Mouse (Mus musculus) B cell, adult 2 months (primary cell): ENCODE measurements at regions not wholly inside any gene's neighbourhood (a gene's known extent, or its start where the extent isn't known, plus 50 kb on each side); places are given as distances from the start of the nearest gene placed in this dataset.

ENCODE experiments used
- DNase-seq, 2 experiments: peaks; one replicate each; pipeline ENCODE4 v3.0.0; 2022

- DNase-seq = no peak
Observed at GRCm38 (mm10) chr1:73188796-73189195, 173.1 kb upstream of the Tnp1 start.

GRCm38 (mm10) chr1:73184477-73184876, 168.8 kb upstream of the Tnp1 start:
- no peak for DNase-seq

- DNase-seq = no peak
Observed at GRCm38 (mm10) chr1:73178810-73179209, 163.1 kb upstream of the Tnp1 start.

- no peak for DNase-seq
Observed at GRCm38 (mm10) chr1:73177076-73177475, 161.4 kb upstream of the Tnp1 start.

GRCm38 (mm10) chr1:73170668-73171008, 154.9 kb upstream of the Tnp1 start:
- no peak for DNase-seq

- no peak for DNase-seq
Observed at GRCm38 (mm10) chr1:73169929-73170667, 154.4 kb upstream of the Tnp1 start.

- DNase-seq = no peak
Observed at GRCm38 (mm10) chr1:73169077-73169869, 153.6 kb upstream of the Tnp1 start.

- no peak for DNase-seq
Observed at GRCm38 (mm10) chr1:73160199-73160598, 144.5 kb upstream of the Tnp1 start.

GRCm38 (mm10) chr1:73159405-73159976, 143.8 kb upstream of the Tnp1 start:
- DNase-seq = no peak

GRCm38 (mm10) chr1:73153438-73154097, 137.9 kb upstream of the Tnp1 start:
- no peak for DNase-seq

- no peak for DNase-seq
Observed at GRCm38 (mm10) chr1:73149926-73150325, 134.2 kb upstream of the Tnp1 start.

GRCm38 (mm10) chr1:73142845-73143244, 127.1 kb upstream of the Tnp1 start:
- no peak for DNase-seq

- DNase-seq = no peak
Observed at GRCm38 (mm10) chr1:73140557-73141345, 125.0 kb upstream of the Tnp1 start.

- no peak for DNase-seq
Observed at GRCm38 (mm10) chr1:73130215-73130861, 114.6 kb upstream of the Tnp1 start.

- no peak for DNase-seq
Observed at GRCm38 (mm10) chr1:73123012-73123411, 107.3 kb upstream of the Tnp1 start.

GRCm38 (mm10) chr1:73118661-73119060, 103.0 kb upstream of the Tnp1 start:
- no peak for DNase-seq

GRCm38 (mm10) chr1:73116526-73116925, 100.8 kb upstream of the Tnp1 start:
- DNase-seq = no peak

GRCm38 (mm10) chr1:73115854-73116253, 100.1 kb upstream of the Tnp1 start:
- no peak for DNase-seq

GRCm38 (mm10) chr1:73113137-73113536, 97.4 kb upstream of the Tnp1 start:
- no peak for DNase-seq

GRCm38 (mm10) chr1:73112711-73113110, 97.0 kb upstream of the Tnp1 start:
- no peak for DNase-seq

GRCm38 (mm10) chr1:73111911-73112310, 96.2 kb upstream of the Tnp1 start:
- DNase-seq = no peak

- no peak for DNase-seq
Observed at GRCm38 (mm10) chr1:73105856-73106463, 90.3 kb upstream of the Tnp1 start.
